Mouse (Mus musculus): ENCODE results near the gene Aldh3b1.
A peak's percentile ranks its signal among the peaks of the same experiment; 100 is the strongest.

The Aldh3b1 gene

DNA sequence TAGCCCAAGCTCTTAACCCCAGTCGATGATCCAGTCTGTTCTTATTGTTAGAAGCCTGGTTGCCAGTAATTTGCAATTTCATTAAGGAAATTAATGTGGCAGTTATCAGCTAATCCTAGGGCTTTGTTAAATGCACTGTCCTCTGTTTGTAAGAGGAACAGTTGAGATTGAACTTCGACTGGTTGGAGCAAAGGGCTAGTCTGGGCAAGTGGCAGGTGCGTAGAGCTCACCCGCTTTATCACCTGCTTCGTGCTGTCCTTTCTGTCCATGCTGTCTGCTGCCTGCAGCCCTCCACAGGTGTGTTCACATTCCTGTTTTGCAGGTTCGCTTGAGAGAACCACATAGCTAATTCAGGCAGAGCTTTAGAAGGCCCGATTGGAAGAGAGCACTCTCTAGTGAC, 54.6 kb downstream of the Aldh3b1 start:
- no peak for DNase-seq

DNA sequence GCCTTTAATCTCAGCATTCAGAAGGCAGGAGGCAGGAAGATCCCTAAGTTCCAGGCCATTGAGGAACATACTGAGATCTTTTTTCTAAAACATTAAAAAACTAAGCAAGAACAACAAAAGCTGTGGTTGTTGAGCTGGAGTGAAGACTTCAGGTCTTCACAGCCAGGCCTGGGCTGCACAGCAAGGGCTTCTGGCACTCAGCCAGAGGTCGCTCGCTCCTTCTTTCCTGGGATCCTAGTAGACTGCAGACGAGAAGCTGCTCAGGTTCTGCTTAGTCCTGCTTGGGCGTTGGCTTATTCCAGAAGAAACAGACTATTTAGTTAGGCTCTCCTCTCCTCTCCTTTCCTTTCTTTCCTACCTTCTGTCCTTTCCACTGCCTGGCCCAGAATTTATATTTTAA, 57.2 kb downstream of the Aldh3b1 start:
- peak; percentile 14 for DNase-seq

DNA sequence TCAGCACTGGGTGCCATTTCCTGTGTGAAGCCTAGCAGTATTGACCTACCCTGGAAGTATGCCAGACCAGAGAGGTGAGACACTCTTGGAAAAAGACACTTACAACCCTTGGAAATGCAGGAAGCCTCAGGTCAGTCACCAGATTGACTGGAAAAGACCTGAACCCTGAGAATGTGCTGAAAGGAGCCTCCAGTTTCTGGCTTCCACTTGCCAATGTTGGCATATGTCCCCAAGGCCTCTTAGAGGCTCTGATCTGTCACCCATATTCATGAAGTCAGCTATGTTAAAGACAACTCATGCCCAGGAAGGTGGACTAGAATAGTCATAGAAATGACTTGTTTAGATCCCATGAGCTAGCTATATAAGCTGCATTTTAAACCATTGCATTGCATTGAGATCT, 58.1 kb downstream of the Aldh3b1 start:
- DNase-seq = no peak

DNA sequence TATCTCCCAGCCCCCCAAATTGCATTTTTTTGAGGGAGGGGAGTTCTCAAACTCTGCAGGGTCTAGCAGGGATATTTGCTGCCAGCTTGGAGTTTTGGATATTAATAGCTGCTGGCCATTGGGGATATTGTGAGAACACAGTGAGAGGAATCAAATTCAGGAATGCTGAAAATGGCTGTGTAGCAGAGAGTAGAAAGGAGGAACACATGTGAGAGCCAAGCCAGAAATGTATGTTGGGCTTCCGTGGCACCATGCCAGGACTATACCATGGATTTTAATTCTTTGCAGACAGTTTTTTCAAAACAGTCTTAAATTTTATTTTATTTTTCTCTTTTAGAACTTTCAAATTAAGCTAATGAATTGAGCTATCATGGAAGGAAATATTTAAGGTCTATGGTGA, 61.3 kb downstream of the Aldh3b1 start:
- DNase-seq = no peak

DNA sequence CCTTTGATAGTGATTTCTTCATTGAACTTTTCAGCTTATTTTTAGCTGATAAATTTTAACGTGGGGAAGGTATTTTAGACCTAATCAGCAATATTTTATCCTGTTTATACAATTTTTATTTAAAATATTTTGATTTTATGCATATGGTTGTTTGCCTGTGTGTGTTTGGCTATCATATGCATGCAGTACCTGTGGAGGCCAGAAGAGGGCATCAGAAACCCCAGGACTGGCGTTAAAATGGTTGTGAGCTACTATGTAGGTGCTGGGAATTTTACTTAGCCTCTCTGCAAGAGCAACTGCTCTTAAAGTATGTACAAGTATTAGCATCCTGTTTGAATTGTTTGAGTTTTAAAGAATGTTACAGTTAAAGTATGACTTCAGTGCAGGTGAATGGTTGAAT, 64.6 kb downstream of the Aldh3b1 start:
- no peak for DNase-seq

Data from retina, postnatal 1 day (tissue).